12 mouse cellular contexts compared by ENCODE assay signal in genomic region chr1:34666226-34666662, GRCm38 (mm10).
A peak's percentile ranks its signal among the peaks of the same experiment; 100 is the strongest.
DNase-seq lines count a peak whose midpoint lies in the region; ATAC-seq lines count a peak whose summit lies in the region.
"Had no signal": no experiment of that assay in that cellular context is flagged by ENCODE, and none has a peak within 500 bp of the region (broad histone marks: within the 10 kb centered on the region; RNA-seq: fewer than 3 reads in every experiment).

No protein-coding gene starts in this region.

- no peaks in the 10 kb centered on the region for H3K36me3 ChIP-seq in embryonic facial prominence, embryonic 14.5 days (ENCODE audit: control insufficient read depth, insufficient read depth, low read length)

- H3K4me2 ChIP-seq in embryonic facial prominence, embryonic 14.5 days (ENCODE audit: low read depth, low read length) = no peak overlapping the region

- no peak overlapping the region for H3K27ac ChIP-seq in embryonic facial prominence, embryonic 14.5 days (replicated peaks; ENCODE audit: low read depth, low read length)
- H3K27ac ChIP-seq: gastrocnemius, adult 2 months; stomach, postnatal 0 days had no signal

- H3K27me3 ChIP-seq in embryonic facial prominence, embryonic 14.5 days (replicated peaks; ENCODE audit: control insufficient read depth, insufficient read depth, low read length) = no peaks in the 10 kb centered on the region

- 71% methylated on average over 13 of the region's 13 CpGs for WGBS in embryonic facial prominence, embryonic 14.5 days

- no peaks in the 10 kb centered on the region for H3K9me3 ChIP-seq in embryonic facial prominence, embryonic 14.5 days (ENCODE audit: control insufficient read depth, low read length)

- H3K4me3 ChIP-seq in embryonic facial prominence, embryonic 14.5 days (ENCODE audit: low read depth, low read length) = no peak overlapping the region
- H3K4me3 ChIP-seq: gastrocnemius, adult 2 months; left cerebral cortex, adult 2 months had no signal

- no peak overlapping the region for H3K9ac ChIP-seq in embryonic facial prominence, embryonic 14.5 days (ENCODE audit: low read depth, low read length)

- peak; percentile 37; the same call in 1 of the 2 replicates for ATAC-seq in embryonic facial prominence, embryonic 14.5 days (ENCODE audit: low read depth)

- peak; percentile 20 for DNase-seq in layer of hippocampus, adult 11-12 months (ENCODE audit: low spot score)
- DNase-seq in layer of hippocampus, postnatal 25 days (ENCODE audit: extremely low spot score in 1 of 2, low spot score in 1 of 2) = no peak
- DNase-seq in embryonic facial prominence, embryonic 14.5 days (ENCODE audit: low spot score) = peak; percentile 7
- peak; percentile 52 for DNase-seq in layer of hippocampus, adult 9-11 months
- DNase-seq in retina, embryonic 14.5 days (ENCODE audit: low spot score) = peak; percentile 59
- no peak for DNase-seq in B cell, adult 2 months
- no peak for DNase-seq in adrenal gland, postnatal 14 days
- no peak for DNase-seq in kidney, adult 18-20 months
- DNase-seq: cerebellum, adult 9-10 months; gastrocnemius, adult 2 months had no signal

- no peaks in the 10 kb centered on the region for H3K4me1 ChIP-seq in embryonic facial prominence, embryonic 14.5 days (ENCODE audit: control insufficient read depth, insufficient read depth, low read length)

Comparison
In these comparisons a context has a peak if more than half of its experiments do, and no peak if none do; other contexts are left out.
1. DNase-seq: peak in layer of hippocampus, adult 11-12 months (single experiment), embryonic facial prominence, embryonic 14.5 days (single experiment), layer of hippocampus, adult 9-11 months (single experiment) and retina, embryonic 14.5 days (single experiment); none in layer of hippocampus, postnatal 25 days (0 of 2), B cell, adult 2 months (0 of 2), adrenal gland, postnatal 14 days (single experiment) and kidney, adult 18-20 months (single experiment).